7 mouse cellular contexts compared by ENCODE assay signal in genomic region chr7:17058816-17059462, GRCm38 (mm10). TPM values are rescaled to one million over a fixed set of nuclear protein-coding genes. Genes with fewer than 3 reads are reported as not detected.
A peak's percentile ranks its signal among the peaks of the same experiment; 100 is the strongest.
DNase-seq lines count a peak whose midpoint lies in the region; ATAC-seq and TF ChIP-seq lines count a peak whose summit lies in the region.

No protein-coding gene starts in this region.

- no peaks in the 10 kb centered on the region for H3K27me3 ChIP-seq in testis, adult 2 months (ENCODE audit: control insufficient read depth, insufficient read depth, low read length)
- no peaks in the 10 kb centered on the region for H3K27me3 ChIP-seq in embryonic facial prominence, embryonic 14.5 days (replicated peaks; ENCODE audit: control insufficient read depth, insufficient read depth, low read length)
- H3K27me3 ChIP-seq in hindbrain, embryonic 13.5 days: peaks cover 27% of the 10 kb centered on the region
- no peaks in the 10 kb centered on the region for H3K27me3 ChIP-seq in limb, embryonic 14.5 days (ENCODE audit: control insufficient read depth, insufficient read depth, low read length)
- H3K27me3 ChIP-seq in midbrain, embryonic 16.5 days (ENCODE audit: control insufficient read depth, insufficient read depth, low read depth, low read length): peaks cover 4% of the 10 kb centered on the region; the same call in 1 of the 2 replicates

- H3K27ac ChIP-seq in testis, adult 2 months (ENCODE audit: control insufficient read depth, insufficient read depth, low read depth, low read length): peak overlapping the region; percentile 82
- H3K27ac ChIP-seq in embryonic facial prominence, embryonic 14.5 days (replicated peaks; ENCODE audit: low read depth, low read length): peak overlapping the region; percentile 95
- peak overlapping the region; percentile 78; the same call in 1 of the 2 replicates for H3K27ac ChIP-seq in hindbrain, embryonic 13.5 days
- peak overlapping the region; percentile 89 for H3K27ac ChIP-seq in limb, embryonic 14.5 days (replicated peaks; ENCODE audit: low read depth, low read length)
- H3K27ac ChIP-seq in midbrain, embryonic 16.5 days (ENCODE audit: low read length): peak overlapping the region; percentile 65

- TF ChIP-seq POLR2A in testis, adult 2 months (IDR thresholded peaks at IDR 0.05; ENCODE audit: control insufficient read depth, low read depth, low read length): no peak
- TF ChIP-seq POLR2A in limb, embryonic 14.5 days (IDR thresholded peaks at IDR 0.05; ENCODE audit: borderline replicate concordance, extremely low read depth, insufficient read depth, insufficient read length): no peak

- no peak for TF ChIP-seq CTCF in testis, adult 2 months (IDR thresholded peaks at IDR 0.05; ENCODE audit: control insufficient read depth, insufficient read depth, insufficient replicate concordance, low read depth, low read length)

- no peaks in the 10 kb centered on the region for H3K9me3 ChIP-seq in embryonic facial prominence, embryonic 14.5 days (ENCODE audit: control insufficient read depth, low read length)
- H3K9me3 ChIP-seq in hindbrain, embryonic 13.5 days: no peaks in the 10 kb centered on the region
- no peaks in the 10 kb centered on the region for H3K9me3 ChIP-seq in limb, embryonic 14.5 days (ENCODE audit: control insufficient read depth, low read length)
- no peaks in the 10 kb centered on the region for H3K9me3 ChIP-seq in midbrain, embryonic 16.5 days (replicated peaks; ENCODE audit: control insufficient read depth, low read length, poor library complexity, severe bottlenecking)

- DNase-seq in testis, postnatal 14 days (ENCODE audit: low spot score): no peak
- peak; percentile 88 for DNase-seq in embryonic facial prominence, embryonic 14.5 days (ENCODE audit: low spot score)
- DNase-seq in limb, embryonic 14.5 days (ENCODE audit: low spot score): peak; percentile 41
- no peak for DNase-seq in ovary, adult 18-20 months (ENCODE audit: low spot score)

- ATAC-seq in embryonic facial prominence, embryonic 14.5 days (ENCODE audit: low read depth): no peak
- ATAC-seq in hindbrain, embryonic 13.5 days (ENCODE audit: low FRiP score): no peak
- no peak for ATAC-seq in limb, embryonic 14.5 days (ENCODE audit: low FRiP score, low read depth)
- ATAC-seq in midbrain, embryonic 16.5 days: no peak

- peak overlapping the region; percentile 68 for H3K4me2 ChIP-seq in embryonic facial prominence, embryonic 14.5 days (ENCODE audit: low read depth, low read length)
- no peak overlapping the region for H3K4me2 ChIP-seq in hindbrain, embryonic 13.5 days
- peak overlapping the region; percentile 77 for H3K4me2 ChIP-seq in limb, embryonic 14.5 days (replicated peaks; ENCODE audit: low read depth, low read length, severe bottlenecking)
- H3K4me2 ChIP-seq in midbrain, embryonic 16.5 days (ENCODE audit: low read length): no peak overlapping the region; the same call in 1 of the 2 replicates

- H3K9ac ChIP-seq in embryonic facial prominence, embryonic 14.5 days (ENCODE audit: low read depth, low read length): peak overlapping the region; percentile 51
- peak overlapping the region; percentile 24; the same call in 1 of the 2 replicates for H3K9ac ChIP-seq in hindbrain, embryonic 13.5 days
- H3K9ac ChIP-seq in limb, embryonic 14.5 days (ENCODE audit: low read depth, low read length, severe bottlenecking): 0 out of 2 replicates have a peak overlapping the region, but pooled peaks have one; percentile 29
- no peak overlapping the region for H3K9ac ChIP-seq in midbrain, embryonic 16.5 days (ENCODE audit: low read depth, low read length)

- H3K4me3 ChIP-seq in testis, adult 2 months (ENCODE audit: control insufficient read depth, low read depth, low read length): no peak overlapping the region
- peak overlapping the region; percentile 8; the same call in 1 of the 2 replicates for H3K4me3 ChIP-seq in embryonic facial prominence, embryonic 14.5 days (ENCODE audit: low read depth, low read length)
- no peak overlapping the region for H3K4me3 ChIP-seq in hindbrain, embryonic 13.5 days
- peak overlapping the region; percentile 24 for H3K4me3 ChIP-seq in limb, embryonic 14.5 days (replicated peaks; ENCODE audit: low read length)
- H3K4me3 ChIP-seq in midbrain, embryonic 16.5 days (ENCODE audit: low read depth, low read length): no peak overlapping the region

- peaks cover 49% of the 10 kb centered on the region for H3K4me1 ChIP-seq in testis, adult 2 months (ENCODE audit: control insufficient read depth, insufficient read depth, low read length)
- H3K4me1 ChIP-seq in embryonic facial prominence, embryonic 14.5 days (ENCODE audit: control insufficient read depth, insufficient read depth, low read length): peaks cover 50% of the 10 kb centered on the region
- peaks cover 56% of the 10 kb centered on the region for H3K4me1 ChIP-seq in hindbrain, embryonic 13.5 days (replicated peaks)
- H3K4me1 ChIP-seq in limb, embryonic 14.5 days (ENCODE audit: control insufficient read depth, insufficient read depth, low read length): peaks cover 66% of the 10 kb centered on the region
- H3K4me1 ChIP-seq in midbrain, embryonic 16.5 days (ENCODE audit: control insufficient read depth, insufficient read depth, low read length): peaks cover 14% of the 10 kb centered on the region

- 40% methylated on average over 8 of the region's 8 CpGs for WGBS in embryonic facial prominence, embryonic 14.5 days
- 42% methylated on average over 8 of the region's 8 CpGs for WGBS in hindbrain, embryonic 13.5 days
- WGBS in limb, embryonic 14.5 days: 43% methylated on average over 8 of the region's 8 CpGs
- WGBS in midbrain, embryonic 16.5 days: 31% methylated on average over 8 of the region's 8 CpGs

- H3K36me3 ChIP-seq in testis, adult 2 months (ENCODE audit: control insufficient read depth, insufficient read depth, low read length): no peaks in the 10 kb centered on the region
- H3K36me3 ChIP-seq in embryonic facial prominence, embryonic 14.5 days (ENCODE audit: control insufficient read depth, insufficient read depth, low read length): peaks cover 14% of the 10 kb centered on the region; the same call in 1 of the 2 replicates
- no peaks in the 10 kb centered on the region for H3K36me3 ChIP-seq in hindbrain, embryonic 13.5 days
- peaks cover 11% of the 10 kb centered on the region for H3K36me3 ChIP-seq in limb, embryonic 14.5 days (ENCODE audit: control insufficient read depth, insufficient read depth, low read length)
- H3K36me3 ChIP-seq in midbrain, embryonic 16.5 days (ENCODE audit: control insufficient read depth, insufficient read depth, low read length): no peaks in the 10 kb centered on the region

RNA-seq across cellular contexts. Expression of gene Hif3a, which starts 3.3 kb away (rescaled TPM):
- polyA plus RNA-seq in testis, adult 2 months (2012; rRNA removed): 4.4 and 6.9 TPM in 2 replicates
- 26.1 and 34.8 TPM in 2 replicates for polyA plus RNA-seq in embryonic facial prominence, embryonic 14.5 days (2014; fragmentation: Nextera tagmentation; extraction: Ambion mirVana)
- 2.8 and 2.9 TPM in 2 replicates for polyA plus RNA-seq in hindbrain, embryonic 13.5 days (2015; fragmentation: Nextera tagmentation; extraction: Ambion mirVana)
- polyA plus RNA-seq in limb, embryonic 14.5 days (2012; rRNA removed): 28.2 and 39.6 TPM in 2 replicates
- polyA plus RNA-seq in limb, embryonic 14.5 days (2014; fragmentation: Nextera tagmentation; extraction: Ambion mirVana): 23.7 and 26.6 TPM in 2 replicates
- polyA plus RNA-seq in midbrain, embryonic 16.5 days (2015; fragmentation: Nextera tagmentation; extraction: Ambion mirVana): 4.0 and 5.7 TPM in 2 replicates

RNA-seq across cellular contexts. Expression of gene Psg16, which starts 14.9 kb away (rescaled TPM):
- polyA plus RNA-seq in testis, adult 2 months (2012; rRNA removed): 0.16 and 0.19 TPM in 2 replicates
- polyA plus RNA-seq in embryonic facial prominence, embryonic 14.5 days (2014; fragmentation: Nextera tagmentation; extraction: Ambion mirVana): 0.11 and 0.16 TPM in 2 replicates
- 1.5 and 1.6 TPM in 2 replicates for polyA plus RNA-seq in hindbrain, embryonic 13.5 days (2015; fragmentation: Nextera tagmentation; extraction: Ambion mirVana)
- polyA plus RNA-seq in limb, embryonic 14.5 days (2012; rRNA removed): 0.23 TPM in 2 replicates
- polyA plus RNA-seq in limb, embryonic 14.5 days (2014; fragmentation: Nextera tagmentation; extraction: Ambion mirVana): 0.12 and 0.33 TPM in 2 replicates
- polyA plus RNA-seq in midbrain, embryonic 16.5 days (2015; fragmentation: Nextera tagmentation; extraction: Ambion mirVana): 5.7 and 7.2 TPM in 2 replicates

RNA-seq across cellular contexts. Expression of gene Ppp5c, which starts 31.2 kb away (rescaled TPM):
- polyA plus RNA-seq in testis, adult 2 months (2012; rRNA removed): 80.7 and 84.7 TPM in 2 replicates
- polyA plus RNA-seq in embryonic facial prominence, embryonic 14.5 days (2014; fragmentation: Nextera tagmentation; extraction: Ambion mirVana): 99.0 and 107 TPM in 2 replicates
- 109 and 115 TPM in 2 replicates for polyA plus RNA-seq in hindbrain, embryonic 13.5 days (2015; fragmentation: Nextera tagmentation; extraction: Ambion mirVana)
- 193 and 237 TPM in 2 replicates for polyA plus RNA-seq in limb, embryonic 14.5 days (2012; rRNA removed)
- 100 and 105 TPM in 2 replicates for polyA plus RNA-seq in limb, embryonic 14.5 days (2014; fragmentation: Nextera tagmentation; extraction: Ambion mirVana)
- polyA plus RNA-seq in midbrain, embryonic 16.5 days (2015; fragmentation: Nextera tagmentation; extraction: Ambion mirVana): 118 and 127 TPM in 2 replicates

Comparison
In these comparisons a context has a peak if more than half of its experiments do, and no peak if none do; other contexts are left out.
1. H3K4me3 ChIP-seq: peak in embryonic facial prominence, embryonic 14.5 days (single experiment) and limb, embryonic 14.5 days (single experiment); none in testis, adult 2 months (single experiment), hindbrain, embryonic 13.5 days (single experiment) and midbrain, embryonic 16.5 days (single experiment).
2. DNase-seq: peak in embryonic facial prominence, embryonic 14.5 days (single experiment) and limb, embryonic 14.5 days (single experiment); none in testis, postnatal 14 days (single experiment) and ovary, adult 18-20 months (single experiment).
3. H3K4me2 ChIP-seq: peak in embryonic facial prominence, embryonic 14.5 days (single experiment) and limb, embryonic 14.5 days (single experiment); none in hindbrain, embryonic 13.5 days (single experiment) and midbrain, embryonic 16.5 days (single experiment).
4. Peak in every context shown above with its lines, with median percentiles within 50 percentile points of each other: H3K27ac ChIP-seq.